21 mouse cellular contexts compared by ENCODE assay signal in genomic region chr13:36285235-36285634, GRCm38 (mm10).
DNase-seq lines count a peak whose midpoint lies in the region; ATAC-seq and TF ChIP-seq lines count a peak whose summit lies in the region.
"Had no signal": no experiment of that assay in that cellular context is flagged by ENCODE, and none has a peak within 500 bp of the region (broad histone marks: within the 10 kb centered on the region; RNA-seq: fewer than 3 reads in every experiment).

No protein-coding gene starts in this region.

- no peak for TF ChIP-seq POLR2A in lung, adult 2 months (IDR thresholded peaks at IDR 0.05; ENCODE audit: borderline replicate concordance, extremely low read depth, low read depth, low read length)

- no peak for DNase-seq in midbrain, postnatal 0 days (ENCODE audit: low spot score)
- DNase-seq in forebrain, embryonic 14.5 days (ENCODE audit: low spot score): no peak
- no peak for DNase-seq in lung, adult 2 months
- no peak for DNase-seq in testis, postnatal 10 days (ENCODE audit: low spot score)
- DNase-seq: adrenal gland, adult 2 months; adrenal gland, postnatal 25 days; cerebellum, adult 18-20 months; cerebellum, postnatal 10 days; gastrocnemius, postnatal 36 days; heart, adult 18-20 months; heart, postnatal 14 days; kidney, adult 2 months had no signal

- no peaks in the 10 kb centered on the region for H3K9me3 ChIP-seq in midbrain, embryonic 12.5 days
- H3K9me3 ChIP-seq in midbrain, postnatal 0 days (ENCODE audit: low read length): no peaks in the 10 kb centered on the region
- no peaks in the 10 kb centered on the region for H3K9me3 ChIP-seq in forebrain, embryonic 12.5 days
- H3K9me3 ChIP-seq in forebrain, embryonic 14.5 days (replicated peaks; ENCODE audit: control insufficient read depth, low read length): no peaks in the 10 kb centered on the region
- H3K9me3 ChIP-seq in intestine, embryonic 16.5 days (ENCODE audit: control insufficient read depth, low read length): no peaks in the 10 kb centered on the region
- H3K9me3 ChIP-seq: embryonic facial prominence, embryonic 12.5 days; heart, embryonic 15.5 days; hindbrain, embryonic 10.5 days had no signal

- peaks cover 66% of the 10 kb centered on the region for H3K27me3 ChIP-seq in midbrain, embryonic 12.5 days
- H3K27me3 ChIP-seq in midbrain, postnatal 0 days (ENCODE audit: insufficient read depth, low read length): no peaks in the 10 kb centered on the region
- H3K27me3 ChIP-seq in forebrain, embryonic 12.5 days: no peaks in the 10 kb centered on the region
- H3K27me3 ChIP-seq in forebrain, embryonic 14.5 days (replicated peaks; ENCODE audit: control insufficient read depth, insufficient read depth, low read length): no peaks in the 10 kb centered on the region
- H3K27me3 ChIP-seq in intestine, embryonic 16.5 days (replicated peaks; ENCODE audit: control insufficient read depth, insufficient read depth, low read length): no peaks in the 10 kb centered on the region
- H3K27me3 ChIP-seq: embryonic facial prominence, embryonic 12.5 days; heart, embryonic 15.5 days had no signal

- TF ChIP-seq CTCF in midbrain, postnatal 0 days (IDR thresholded peaks at IDR 0.05): no peak
- TF ChIP-seq CTCF in lung, adult 2 months (IDR thresholded peaks at IDR 0.05; ENCODE audit: insufficient read depth, low read length): no peak

- peak overlapping the region; percentile 84 for H3K27ac ChIP-seq in midbrain, embryonic 12.5 days (replicated peaks)
- H3K27ac ChIP-seq in midbrain, postnatal 0 days (ENCODE audit: low read depth, low read length): no peak overlapping the region
- peak overlapping the region; percentile 86 for H3K27ac ChIP-seq in forebrain, embryonic 12.5 days
- peak overlapping the region; percentile 81; the same call in 1 of the 2 replicates for H3K27ac ChIP-seq in forebrain, embryonic 14.5 days (ENCODE audit: low read depth, low read length)
- no peak overlapping the region for H3K27ac ChIP-seq in intestine, embryonic 16.5 days (ENCODE audit: low read length)
- H3K27ac ChIP-seq: embryonic facial prominence, embryonic 12.5 days; heart, embryonic 15.5 days had no signal

- H3K36me3 ChIP-seq in midbrain, embryonic 12.5 days: no peaks in the 10 kb centered on the region
- H3K36me3 ChIP-seq in midbrain, postnatal 0 days (ENCODE audit: insufficient read depth, low read length): no peaks in the 10 kb centered on the region
- no peaks in the 10 kb centered on the region for H3K36me3 ChIP-seq in forebrain, embryonic 12.5 days (replicated peaks)
- no peaks in the 10 kb centered on the region for H3K36me3 ChIP-seq in forebrain, embryonic 14.5 days (ENCODE audit: control insufficient read depth, insufficient read depth, low read length)
- H3K36me3 ChIP-seq in intestine, embryonic 16.5 days (ENCODE audit: control insufficient read depth, insufficient read depth, low read length): no peaks in the 10 kb centered on the region
- H3K36me3 ChIP-seq: embryonic facial prominence, embryonic 12.5 days; heart, embryonic 15.5 days; hindbrain, embryonic 10.5 days had no signal

- WGBS in midbrain, embryonic 12.5 days: 91% methylated on average over 2 of the region's 2 CpGs
- WGBS in midbrain, postnatal 0 days: 87% methylated on average over 2 of the region's 2 CpGs
- 89% methylated on average over 2 of the region's 2 CpGs for WGBS in forebrain, embryonic 12.5 days
- 90% methylated on average over 2 of the region's 2 CpGs for WGBS in forebrain, embryonic 14.5 days
- 70% methylated on average over 2 of the region's 2 CpGs for WGBS in intestine, embryonic 16.5 days
- WGBS in lung, adult 2 months: 83% methylated on average over 2 of the region's 2 CpGs

- no peak overlapping the region for H3K4me2 ChIP-seq in midbrain, embryonic 12.5 days (replicated peaks)
- no peak overlapping the region for H3K4me2 ChIP-seq in midbrain, postnatal 0 days (ENCODE audit: low read depth, low read length, poor library complexity, severe bottlenecking)
- H3K4me2 ChIP-seq in forebrain, embryonic 12.5 days: no peak overlapping the region
- H3K4me2 ChIP-seq in forebrain, embryonic 14.5 days (ENCODE audit: low read length): no peak overlapping the region
- no peak overlapping the region for H3K4me2 ChIP-seq in intestine, embryonic 16.5 days (ENCODE audit: low read depth, low read length)
- H3K4me2 ChIP-seq: embryonic facial prominence, embryonic 12.5 days; heart, embryonic 11.5 days; heart, embryonic 15.5 days had no signal

- H3K4me3 ChIP-seq in midbrain, embryonic 12.5 days: no peak overlapping the region
- H3K4me3 ChIP-seq in midbrain, postnatal 0 days (ENCODE audit: low read depth, low read length): no peak overlapping the region
- H3K4me3 ChIP-seq in forebrain, embryonic 12.5 days (replicated peaks): no peak overlapping the region
- no peak overlapping the region for H3K4me3 ChIP-seq in forebrain, embryonic 14.5 days (ENCODE audit: low read depth, low read length)
- no peak overlapping the region for H3K4me3 ChIP-seq in intestine, embryonic 16.5 days (ENCODE audit: low read length)
- H3K4me3 ChIP-seq in lung, adult 2 months (replicated peaks; ENCODE audit: extremely low read depth, low read depth, low read length): no peak overlapping the region
- H3K4me3 ChIP-seq: embryonic facial prominence, embryonic 12.5 days; heart, embryonic 15.5 days; hindbrain, embryonic 10.5 days had no signal

- no peak for ATAC-seq in midbrain, embryonic 12.5 days (ENCODE audit: low FRiP score, low read depth)
- no peak for ATAC-seq in midbrain, postnatal 0 days (ENCODE audit: low FRiP score)
- no peak for ATAC-seq in forebrain, embryonic 12.5 days (ENCODE audit: low FRiP score)
- no peak for ATAC-seq in forebrain, embryonic 14.5 days
- ATAC-seq in intestine, embryonic 16.5 days: peak; percentile 71
- ATAC-seq: hindbrain, embryonic 16.5 days; inflammation-experienced regulatory T-cells, adult 6 months had no signal

- H3K9ac ChIP-seq in midbrain, embryonic 12.5 days (replicated peaks): no peak overlapping the region
- no peak overlapping the region for H3K9ac ChIP-seq in midbrain, postnatal 0 days (replicated peaks; ENCODE audit: low read length, poor library complexity, severe bottlenecking)
- H3K9ac ChIP-seq in forebrain, embryonic 12.5 days: no peak overlapping the region
- H3K9ac ChIP-seq in forebrain, embryonic 14.5 days (ENCODE audit: low read length): no peak overlapping the region
- no peak overlapping the region for H3K9ac ChIP-seq in intestine, embryonic 16.5 days (ENCODE audit: low read depth, low read length)
- H3K9ac ChIP-seq: embryonic facial prominence, embryonic 12.5 days; heart, embryonic 15.5 days had no signal

- H3K4me1 ChIP-seq in midbrain, embryonic 12.5 days: peaks cover 33% of the 10 kb centered on the region
- H3K4me1 ChIP-seq in midbrain, postnatal 0 days (ENCODE audit: insufficient read depth, low read length): peaks cover 14% of the 10 kb centered on the region; the same call in 1 of the 2 replicates
- peaks cover 30% of the 10 kb centered on the region for H3K4me1 ChIP-seq in forebrain, embryonic 12.5 days
- peaks cover 18% of the 10 kb centered on the region for H3K4me1 ChIP-seq in forebrain, embryonic 14.5 days (ENCODE audit: control insufficient read depth, insufficient read depth, low read length)
- H3K4me1 ChIP-seq in intestine, embryonic 16.5 days (ENCODE audit: control insufficient read depth, insufficient read depth, low read length): no peaks in the 10 kb centered on the region
- H3K4me1 ChIP-seq in lung, adult 2 months (ENCODE audit: control insufficient read depth, insufficient read depth, low read length): no peaks in the 10 kb centered on the region

Comparison
In these comparisons a context has a peak if more than half of its experiments do, and no peak if none do; other contexts are left out.
1. H3K27ac ChIP-seq: peak in midbrain, embryonic 12.5 days (single experiment), forebrain, embryonic 12.5 days (single experiment) and forebrain, embryonic 14.5 days (single experiment); none in midbrain, postnatal 0 days (single experiment) and intestine, embryonic 16.5 days (single experiment).